Mouse (Mus musculus): ENCODE results near the gene Gpr162. TPM values are rescaled to one million over a fixed set of nuclear protein-coding genes. Genes with fewer than 3 reads are reported as not detected.

Gpr162 gene
- polyA plus RNA-seq, 1 experiment from 2014 or later: 70.2 TPM

DNA sequence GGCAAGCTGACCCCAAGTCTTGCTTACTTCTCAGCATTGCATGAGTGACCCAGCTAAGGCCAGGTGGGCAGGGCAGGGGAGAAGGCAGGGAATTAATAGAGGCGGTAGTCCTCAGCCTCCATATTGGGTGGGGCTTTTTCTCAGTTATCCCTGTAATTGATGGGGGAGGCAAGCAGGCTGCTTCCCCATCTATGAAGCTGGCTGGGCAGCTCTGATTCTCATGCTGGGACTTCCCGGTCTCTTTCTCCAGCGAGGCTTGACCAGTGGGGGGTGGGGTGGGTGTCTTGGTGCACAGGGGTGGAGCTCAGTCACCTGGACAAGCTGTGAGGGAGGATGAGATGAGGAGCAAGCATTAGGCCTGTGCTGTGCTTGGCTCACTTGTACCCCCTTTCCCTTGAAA, 2.0 kb downstream of the Gpr162 start:
- no peak overlapping the region for H3K4me3 ChIP-seq (ENCODE audit: inconsistent target)

GRCm38 (mm10) chr6:124861266-124861665, 2.5 kb downstream of the Gpr162 start:
- H3K36me3 ChIP-seq (ENCODE audit: inconsistent target): peaks cover 19% of the 10 kb centered on the region; the same call in 1 of the 2 replicates
- H3K79me2 ChIP-seq (ENCODE audit: inconsistent target): peaks cover 25% of the 10 kb centered on the region; the same call in 1 of the 2 replicates
- no peak overlapping the region for H3K4me3 ChIP-seq (ENCODE audit: inconsistent target)
- H3K27ac ChIP-seq: no peak overlapping the region
- 94% methylated on average over 18 of the region's 19 CpGs for WGBS (ENCODE audit: missing documents)

More for the DNA sequence above, 2.0 kb downstream of the Gpr162 start:
- H3K79me2 ChIP-seq (ENCODE audit: inconsistent target): peaks cover 25% of the 10 kb centered on the region; the same call in 1 of the 2 replicates
- H3K27ac ChIP-seq: no peak overlapping the region
- peaks cover 19% of the 10 kb centered on the region; the same call in 1 of the 2 replicates for H3K36me3 ChIP-seq (ENCODE audit: inconsistent target)
- WGBS (ENCODE audit: missing documents): 76% methylated on average over 2 of the region's 3 CpGs

DNA sequence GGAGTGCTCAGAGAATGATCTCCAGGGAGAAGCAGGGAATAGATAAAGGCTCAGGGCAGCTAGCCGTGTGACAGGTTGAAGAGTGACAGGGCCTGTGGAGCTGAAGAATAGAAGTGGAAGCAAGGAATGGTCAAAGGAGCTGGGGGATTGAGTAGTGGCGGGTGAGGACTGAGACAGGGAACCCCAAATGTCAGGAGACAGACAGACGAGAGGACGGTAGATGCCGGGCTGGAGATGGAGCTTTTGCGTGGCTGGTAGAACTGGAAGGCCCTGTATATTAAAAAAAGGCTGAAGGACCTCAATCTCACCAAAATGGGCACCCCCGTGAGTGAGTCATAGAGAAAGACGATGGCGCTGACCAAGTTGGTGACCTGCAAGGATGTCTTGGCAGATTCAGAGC, 3.3 kb downstream of the Gpr162 start:
- Histone ChIP-seq H3K27ac (no peak overlapping the region), H3K36me3 (ENCODE audit: inconsistent target) (peaks cover 19% of the 10 kb centered on the region; the same call in 1 of the 2 replicates), H3K79me2 (ENCODE audit: inconsistent target) (peaks cover 25% of the 10 kb centered on the region; the same call in 1 of the 2 replicates), H3K4me3 (ENCODE audit: inconsistent target) (no peak overlapping the region)
- WGBS (ENCODE audit: missing documents): 85% methylated on average over 9 of the region's 9 CpGs

DNA sequence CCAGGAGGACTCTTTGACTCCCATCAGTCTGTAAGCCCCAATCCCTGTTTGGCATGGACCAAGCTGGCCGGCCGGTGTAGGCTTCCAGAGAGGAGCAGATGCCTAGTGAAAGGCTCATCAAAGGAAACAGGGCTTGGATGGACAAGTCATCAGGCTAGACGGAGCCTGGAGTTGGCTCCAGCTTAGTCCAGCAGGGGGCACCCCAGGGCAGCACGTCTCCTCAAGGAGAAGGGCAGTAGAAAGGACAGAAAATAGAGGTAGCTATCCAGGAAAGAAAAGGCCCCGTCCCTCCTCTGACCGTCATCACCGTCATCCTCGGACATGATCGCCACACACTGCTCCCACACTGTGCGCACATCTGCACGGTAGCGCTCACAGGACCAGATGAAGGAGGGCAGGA, 4.1 kb downstream of the Gpr162 start:
- peaks cover 25% of the 10 kb centered on the region; the same call in 1 of the 2 replicates for H3K79me2 ChIP-seq (ENCODE audit: inconsistent target)
- H3K36me3 ChIP-seq (ENCODE audit: inconsistent target): peaks cover 19% of the 10 kb centered on the region; the same call in 1 of the 2 replicates
- no peak overlapping the region for H3K4me3 ChIP-seq (ENCODE audit: inconsistent target)
- H3K27ac ChIP-seq: no peak overlapping the region
- WGBS (ENCODE audit: missing documents): 13% methylated on average over 12 of the region's 12 CpGs

- peaks cover 25% of the 10 kb centered on the region; the same call in 1 of the 2 replicates for H3K79me2 ChIP-seq (ENCODE audit: inconsistent target)
- no peak overlapping the region for H3K4me3 ChIP-seq (ENCODE audit: inconsistent target)
- no peak overlapping the region for H3K27ac ChIP-seq
- H3K36me3 ChIP-seq (ENCODE audit: inconsistent target): peaks cover 19% of the 10 kb centered on the region; the same call in 1 of the 2 replicates
- 85% methylated on average over 20 of the region's 28 CpGs for WGBS (ENCODE audit: missing documents)
These were observed 5.0 kb downstream of the Gpr162 start for GRCm38 (mm10) chr6:124858561-124859318.

GRCm38 (mm10) chr6:124857840-124858530, 5.8 kb downstream of the Gpr162 start:
- no peak overlapping the region for H3K27ac ChIP-seq
- peaks cover 19% of the 10 kb centered on the region; the same call in 1 of the 2 replicates for H3K36me3 ChIP-seq (ENCODE audit: inconsistent target)
- H3K79me2 ChIP-seq (ENCODE audit: inconsistent target): peaks cover 21% of the 10 kb centered on the region; the same call in 1 of the 2 replicates
- WGBS (ENCODE audit: missing documents): 49% methylated on average over 25 of the region's 26 CpGs
- H3K4me3 ChIP-seq (ENCODE audit: inconsistent target): no peak overlapping the region

DNA sequence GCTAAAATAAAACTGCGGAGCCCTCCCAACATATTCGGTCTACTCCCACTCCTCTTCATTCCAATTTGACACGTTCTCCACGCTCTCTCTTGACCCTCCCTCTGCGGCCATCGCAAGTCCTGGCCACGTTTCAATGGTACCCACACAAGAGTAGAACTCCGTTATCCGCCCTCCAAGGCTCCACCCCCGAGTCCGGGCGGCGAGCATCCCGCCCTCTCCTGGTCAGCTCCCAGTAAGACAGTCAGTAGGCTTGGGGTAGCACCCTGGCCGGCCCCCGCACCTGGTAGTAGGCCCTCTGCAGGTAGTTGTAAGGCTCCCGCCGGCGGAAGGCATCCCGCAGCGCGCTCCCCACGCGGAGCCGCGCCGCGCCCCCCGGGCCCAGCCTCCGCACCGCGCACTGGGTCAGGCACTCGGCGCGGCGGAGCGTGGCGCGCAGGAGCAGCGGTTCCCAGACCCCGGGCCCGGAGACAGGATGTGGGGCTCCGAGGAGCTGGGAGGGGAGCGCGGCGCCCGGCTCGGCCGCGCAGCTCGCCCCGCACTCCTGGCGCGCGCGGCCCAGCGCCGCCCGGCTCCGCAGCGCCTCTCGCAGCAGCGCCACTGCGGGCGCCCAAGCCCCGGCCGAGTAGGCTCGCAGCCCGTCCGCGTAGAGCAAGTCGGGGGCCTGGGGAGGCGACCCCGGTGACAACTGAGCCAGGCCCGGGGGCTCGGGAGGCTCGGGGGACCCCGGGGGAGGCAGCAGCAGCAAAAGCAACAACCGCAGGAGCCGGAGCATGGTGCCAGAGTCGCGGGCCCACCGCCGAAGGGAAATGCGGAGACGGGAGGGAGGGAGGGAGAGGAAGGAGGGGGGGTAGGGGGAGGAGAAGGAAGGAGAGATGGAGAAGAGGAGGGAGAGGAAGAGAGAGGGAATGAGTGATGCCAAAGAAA, 6.6 kb downstream of the Gpr162 start, which contains the start of gene P3h3:
TSS of gene P3h3 (minus strand) at position 837 of the 924 bp plus-strand sequence.
- peaks cover 19% of the 10 kb centered on the region; the same call in 1 of the 2 replicates for H3K36me3 ChIP-seq (ENCODE audit: inconsistent target)
- no peak within 1 kb of the TSS; the same call in 1 of the 2 replicates for H3K4me3 ChIP-seq (ENCODE audit: inconsistent target)
- no peak within 1 kb of the TSS for H3K27ac ChIP-seq
- peaks cover 13% of the 10 kb centered on the region; the same call in 1 of the 2 replicates for H3K79me2 ChIP-seq (ENCODE audit: inconsistent target)
- under 1% methylated on average over 65 of the region's 86 CpGs for WGBS (ENCODE audit: missing documents)

DNA sequence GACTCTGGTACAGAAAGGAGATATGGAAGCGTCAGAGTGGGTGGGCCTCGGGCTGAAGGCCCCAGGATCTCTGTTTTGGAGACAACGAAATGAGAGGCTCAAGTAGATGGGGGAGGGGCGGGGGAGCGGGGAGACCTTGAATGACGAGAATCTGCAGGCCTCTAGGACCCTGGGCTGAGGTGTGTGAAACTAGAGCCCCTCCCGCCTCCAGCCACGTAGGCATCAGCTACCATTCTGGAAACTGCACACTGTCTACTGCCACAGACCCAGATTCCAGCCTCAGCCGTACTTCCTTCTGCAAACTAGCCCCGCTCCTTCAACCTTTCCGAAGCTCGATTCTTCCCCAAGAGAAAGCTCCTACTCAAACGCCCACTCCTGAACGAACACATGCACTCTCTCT, 7.5 kb downstream of the Gpr162 start:
- no peak overlapping the region for H3K4me3 ChIP-seq (ENCODE audit: inconsistent target)
- 35% methylated on average over 12 of the region's 14 CpGs for WGBS (ENCODE audit: missing documents)
- H3K36me3 ChIP-seq (ENCODE audit: inconsistent target): peaks cover 14% of the 10 kb centered on the region; the same call in 1 of the 2 replicates
- H3K79me2 ChIP-seq (ENCODE audit: inconsistent target): peaks cover 5% of the 10 kb centered on the region; the same call in 1 of the 2 replicates
- no peak overlapping the region for H3K27ac ChIP-seq

DNA sequence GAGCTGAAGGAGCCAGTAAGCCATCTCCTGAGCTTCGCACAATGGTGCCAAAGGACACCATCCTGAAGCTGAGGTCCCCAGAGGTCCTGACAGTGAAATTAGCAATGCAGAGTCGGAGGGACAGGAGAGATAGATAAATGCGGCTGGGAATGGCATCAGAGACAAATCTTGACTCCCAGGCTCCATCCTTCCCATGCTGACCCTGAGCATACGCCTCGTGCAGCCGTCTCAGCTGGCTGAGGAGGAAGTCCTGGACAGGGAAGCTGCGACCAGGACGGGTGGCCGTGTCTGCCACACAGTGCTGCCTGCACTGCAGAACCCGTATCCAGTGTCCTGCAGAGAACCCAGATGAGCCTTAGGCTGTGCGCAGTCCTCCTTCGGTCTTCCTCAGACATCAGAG, 9.1 kb downstream of the Gpr162 start:
- Histone ChIP-seq H3K36me3 (ENCODE audit: inconsistent target) (peaks cover 10% of the 10 kb centered on the region; the same call in 1 of the 2 replicates), H3K79me2 (ENCODE audit: inconsistent target) (no peaks in the 10 kb centered on the region), H3K27ac (no peak overlapping the region), H3K4me3 (ENCODE audit: inconsistent target) (no peak overlapping the region)
- WGBS (ENCODE audit: missing documents): 80% methylated on average over 12 of the region's 12 CpGs

- WGBS (ENCODE audit: missing documents): 96% methylated on average over 8 of the region's 8 CpGs
- Histone ChIP-seq H3K79me2 (ENCODE audit: inconsistent target) (no peaks in the 10 kb centered on the region), H3K36me3 (ENCODE audit: inconsistent target) (no peaks in the 10 kb centered on the region), H3K27ac (no peak overlapping the region), H3K4me3 (ENCODE audit: inconsistent target) (no peak overlapping the region)
These were observed 13.2 kb downstream of the Gpr162 start for GRCm38 (mm10) chr6:124850535-124850934.

- 20% methylated on average over 9 of the region's 9 CpGs for WGBS (ENCODE audit: missing documents)
These were observed 16.5 kb downstream of the Gpr162 start for GRCm38 (mm10) chr6:124847305-124847704.

GRCm38 (mm10) chr6:124840241-124841167, 23.3 kb downstream of the Gpr162 start, which contains the start of gene Gnb3:
Gene Gnb3, minus strand, starts transcription at chr6:124840275.
- Histone ChIP-seq H3K79me2 (ENCODE audit: inconsistent target) (no peaks in the 10 kb centered on the region), H3K36me3 (ENCODE audit: inconsistent target) (peaks cover 5% of the 10 kb centered on the region; the same call in 1 of the 2 replicates), H3K27ac (no peak within 1 kb of the TSS), H3K4me3 (ENCODE audit: inconsistent target) (no peak within 1 kb of the TSS)
- WGBS (ENCODE audit: missing documents): 45% methylated on average over 12 of the region's 15 CpGs

More at GRCm38 (mm10) chr6:124847305-124847704, 16.5 kb downstream of the Gpr162 start:
- H3K4me3 ChIP-seq (ENCODE audit: inconsistent target): no peak overlapping the region
- peaks cover 5% of the 10 kb centered on the region; the same call in 1 of the 2 replicates for H3K36me3 ChIP-seq (ENCODE audit: inconsistent target)
- no peaks in the 10 kb centered on the region for H3K79me2 ChIP-seq (ENCODE audit: inconsistent target)
- no peak overlapping the region for H3K27ac ChIP-seq

DNA sequence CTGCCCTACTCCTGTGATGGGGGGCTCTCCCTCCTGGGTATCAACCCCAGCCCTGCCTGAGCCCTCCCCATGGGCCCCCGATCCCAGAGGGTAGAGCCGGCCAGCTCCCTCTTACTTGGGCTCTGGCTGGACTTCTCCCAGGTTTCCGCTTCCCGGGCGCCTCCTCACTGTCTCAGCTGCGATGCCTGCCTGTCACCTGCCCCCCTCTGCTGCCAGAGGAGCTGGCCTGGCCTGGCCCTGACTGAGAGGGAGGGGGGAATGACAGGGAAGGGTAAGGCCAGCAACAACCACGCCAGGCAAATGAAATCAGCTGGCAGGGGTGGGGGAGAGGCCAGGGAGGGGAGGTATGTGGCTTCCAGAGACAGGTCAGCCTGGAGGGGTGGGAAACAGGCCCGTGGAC, 24.0 kb downstream of the Gpr162 start:
- Histone ChIP-seq H3K36me3 (ENCODE audit: inconsistent target) (no peaks in the 10 kb centered on the region; the same call in 1 of the 2 replicates), H3K4me3 (ENCODE audit: inconsistent target) (no peak overlapping the region), H3K27ac (no peak overlapping the region), H3K79me2 (ENCODE audit: inconsistent target) (no peaks in the 10 kb centered on the region)
- WGBS (ENCODE audit: missing documents): 49% methylated on average over 6 of the region's 8 CpGs

Measured in macrophage (primary cell).